Mouse (Mus musculus): Measurements from ENCODE around the gene Pald1.

- TF ChIP-seq EP300 (IDR thresholded peaks at IDR 0.05; ENCODE audit: low read depth) = no peak
- no peak for TF ChIP-seq CTCF (IDR thresholded peaks at IDR 0.05; ENCODE audit: low read depth)
Measured at GRCm38 (mm10) chr10:61341045-61341444, 42.3 kb downstream of the Pald1 start.
